Mouse (Mus musculus): ENCODE results near the gene Tmem106a.

- TF ChIP-seq CTCF (IDR thresholded peaks at IDR 0.05) (no peak), POLR2A (IDR thresholded peaks at IDR 0.05; ENCODE audit: insufficient read depth, low read depth, low read length) (no peak)
These were observed 37.9 kb upstream of the Tmem106a start for GRCm38 (mm10) chr11:101544132-101544531.
